Mouse (Mus musculus) cerebral cortex, adult 2 months (tissue): Measurements from ENCODE around the gene Zdhhc20.

ENCODE experiments used
- WGBS: fragments of 180-500 bp; shearing (Covaris S2); methylation state at CpG from one replicate; pipeline ENCODE4 v1.1.7; 2018; 5-methylcytosine and 5-hydroxymethylcytosine counted together

Gene Zdhhc20

GRCm38 (mm10) chr14:57890011-57890842 lies at the start of gene Zdhhc20:
Gene Zdhhc20 (minus strand): TSS chr14:57890276.
- 2% methylated on average over 62 of the region's 65 CpGs for WGBS

DNA sequence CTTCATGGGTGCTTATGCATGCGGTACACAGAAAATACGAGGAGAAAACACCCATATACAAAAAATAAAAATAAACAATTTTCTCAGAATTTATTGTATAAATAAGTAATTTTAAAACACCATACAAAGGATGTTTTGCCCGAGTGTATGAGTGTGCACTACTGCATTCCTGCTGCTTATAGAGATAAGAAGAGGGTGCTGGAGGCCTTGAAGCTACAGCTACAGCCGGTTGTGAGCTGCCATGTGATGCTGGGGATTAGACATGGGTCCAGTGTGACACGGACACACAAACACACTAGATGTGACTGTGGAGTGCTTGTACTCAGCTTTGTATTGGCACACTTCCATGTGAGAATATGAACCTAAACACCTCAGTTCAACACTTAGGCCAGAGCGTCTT lies 47.2 kb upstream of the Zdhhc20 start:
- 97% methylated on average over 6 of the region's 6 CpGs for WGBS

GRCm38 (mm10) chr14:57934666-57935065 lies 44.6 kb upstream of the Zdhhc20 start:
- 96% methylated on average over 13 of the region's 13 CpGs for WGBS

GRCm38 (mm10) chr14:57933608-57934007 lies 43.5 kb upstream of the Zdhhc20 start:
- 95% methylated on average over 7 of the region's 7 CpGs for WGBS

- 78% methylated on average over 7 of the region's 7 CpGs for WGBS
Measured at GRCm38 (mm10) chr14:57932881-57933443, 42.9 kb upstream of the Zdhhc20 start.

- 49% methylated on average over 10 of the region's 10 CpGs for WGBS
Measured at GRCm38 (mm10) chr14:57921428-57922131, 31.5 kb upstream of the Zdhhc20 start.

- WGBS, result 51% methylated on average over 18 of the region's 18 CpGs
Measured at GRCm38 (mm10) chr14:57920568-57921310, 30.7 kb upstream of the Zdhhc20 start.

DNA sequence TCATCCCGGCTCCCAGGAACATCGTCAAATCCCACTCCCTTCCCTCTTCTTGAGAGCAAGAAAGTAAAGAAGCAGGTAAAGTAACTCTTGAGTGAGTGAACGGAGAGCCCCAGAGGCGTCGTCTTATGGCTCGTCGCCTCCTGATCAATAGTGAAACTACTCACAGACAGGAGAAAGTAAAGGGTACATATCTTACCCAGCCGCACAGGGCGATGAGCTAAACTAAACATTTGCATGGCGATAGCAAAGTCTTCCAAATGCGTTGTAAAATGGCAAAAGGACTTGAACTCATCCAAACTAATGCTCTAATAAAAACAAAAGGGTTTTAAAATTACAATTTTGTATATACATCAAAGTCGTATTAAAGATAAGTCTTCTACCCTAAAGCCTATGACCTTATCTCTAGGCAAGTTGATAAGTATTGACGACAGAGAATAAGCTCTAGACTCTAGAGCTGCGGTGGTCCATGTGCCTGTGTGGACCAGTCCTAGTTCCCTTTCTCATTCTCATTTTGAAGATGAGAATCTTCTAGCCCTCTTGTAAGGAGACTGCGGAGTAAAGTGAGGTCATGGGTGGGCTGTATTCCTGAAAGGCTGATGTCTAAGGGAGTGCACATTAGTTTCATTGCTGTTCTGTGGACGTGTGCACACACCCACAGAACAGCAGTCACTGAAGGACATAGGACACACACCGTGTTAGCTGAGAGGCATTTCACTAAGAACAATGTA lies 29.2 kb upstream of the Zdhhc20 start:
- 94% methylated on average over 17 of the region's 17 CpGs for WGBS

DNA sequence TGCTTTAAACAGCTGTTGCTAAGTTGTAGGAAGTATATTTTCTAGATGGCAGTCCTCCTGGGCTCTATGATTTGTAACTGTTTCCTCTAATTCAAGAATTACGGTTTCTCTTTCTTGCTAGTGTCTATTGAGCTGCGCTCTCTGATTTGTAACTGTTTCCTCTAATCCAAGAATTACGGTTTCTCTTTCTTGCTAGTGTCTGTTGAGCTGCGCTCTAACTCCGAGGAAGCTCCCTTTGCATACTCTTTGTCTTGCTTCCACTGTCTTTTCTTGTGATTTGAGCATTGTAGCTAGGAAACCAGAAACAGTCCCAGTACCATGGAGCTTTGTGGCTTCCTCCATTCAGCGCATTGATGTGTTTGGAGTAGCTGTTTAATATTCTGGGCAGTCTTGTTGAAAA lies 25.3 kb upstream of the Zdhhc20 start:
- 78% methylated on average over 6 of the region's 6 CpGs for WGBS

DNA sequence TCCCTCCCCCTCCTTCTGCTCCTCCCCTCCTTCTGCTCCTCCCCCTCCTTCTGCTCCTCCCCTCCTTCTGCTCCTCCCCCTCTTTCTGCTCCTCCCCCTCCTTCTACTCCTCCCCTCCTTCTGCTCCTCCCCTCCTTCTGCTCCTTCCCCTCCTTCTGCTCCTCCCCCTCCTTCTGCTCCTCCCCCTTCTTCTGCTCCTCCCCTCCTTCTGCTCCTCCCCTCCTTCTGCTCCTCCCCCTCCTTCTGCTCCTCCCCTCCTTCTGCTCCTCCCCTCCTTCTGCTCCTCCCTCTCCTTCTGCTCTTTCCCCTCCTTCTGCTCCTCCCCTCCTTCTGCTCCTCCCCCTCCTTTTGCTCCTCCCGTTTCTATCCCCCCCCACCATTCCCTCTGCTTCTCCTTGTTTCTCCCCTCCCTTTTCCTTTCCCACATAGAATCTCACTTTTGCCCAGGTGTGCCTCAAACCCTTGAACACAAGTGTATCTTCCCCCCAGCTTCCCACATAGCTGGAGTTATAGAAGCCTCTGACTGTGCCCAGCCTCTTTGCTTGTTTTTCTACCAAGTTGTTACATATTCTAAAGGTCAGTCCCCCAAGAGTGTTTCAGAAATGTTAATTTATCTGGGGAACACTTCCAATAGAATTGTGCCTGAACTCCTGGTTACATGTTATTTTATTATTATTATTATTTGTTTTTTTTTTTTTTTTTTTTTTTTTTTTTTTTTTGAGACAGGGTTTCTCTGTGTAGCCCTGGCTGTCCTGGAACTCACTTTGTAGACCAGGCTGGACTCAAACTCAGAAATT lies 22.3 kb upstream of the Zdhhc20 start:
- 38% methylated on average over 1 of the region's 1 CpGs for WGBS

GRCm38 (mm10) chr14:57911316-57911715 lies 21.2 kb upstream of the Zdhhc20 start:
- WGBS, result 86% methylated on average over 4 of the region's 4 CpGs

- WGBS, result 15% methylated on average over 26 of the region's 26 CpGs
Measured at GRCm38 (mm10) chr14:57910501-57911068, 20.5 kb upstream of the Zdhhc20 start.

DNA sequence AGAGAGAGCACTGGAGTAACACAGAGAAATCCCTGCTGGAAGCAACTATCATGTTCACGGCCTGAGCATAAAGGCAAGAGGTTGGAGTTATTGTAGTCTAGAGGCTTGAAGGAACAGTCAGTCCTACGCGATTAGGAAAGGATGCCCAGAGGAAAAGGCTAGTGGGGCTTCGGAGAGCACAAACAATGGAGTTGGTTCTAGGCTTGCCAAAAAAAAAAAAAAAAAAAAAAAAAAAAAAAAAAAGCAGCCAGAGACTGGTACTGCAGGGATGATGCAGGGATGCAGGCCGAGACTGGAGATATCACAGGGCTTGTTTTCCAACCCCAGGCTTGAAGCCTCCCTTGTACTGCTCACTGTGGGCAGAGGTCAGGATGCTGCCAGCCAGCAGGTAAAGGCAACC lies 19.2 kb upstream of the Zdhhc20 start:
- 58% methylated on average over 5 of the region's 5 CpGs for WGBS

GRCm38 (mm10) chr14:57908431-57908830 lies 18.4 kb upstream of the Zdhhc20 start:
- WGBS, result 64% methylated on average over 2 of the region's 2 CpGs

GRCm38 (mm10) chr14:57901998-57902397 lies 11.9 kb upstream of the Zdhhc20 start:
- 66% methylated on average over 1 of the region's 1 CpGs for WGBS

- WGBS, result 95% methylated on average over 12 of the region's 12 CpGs
Measured at GRCm38 (mm10) chr14:57896882-57897281, 6.8 kb upstream of the Zdhhc20 start.

DNA sequence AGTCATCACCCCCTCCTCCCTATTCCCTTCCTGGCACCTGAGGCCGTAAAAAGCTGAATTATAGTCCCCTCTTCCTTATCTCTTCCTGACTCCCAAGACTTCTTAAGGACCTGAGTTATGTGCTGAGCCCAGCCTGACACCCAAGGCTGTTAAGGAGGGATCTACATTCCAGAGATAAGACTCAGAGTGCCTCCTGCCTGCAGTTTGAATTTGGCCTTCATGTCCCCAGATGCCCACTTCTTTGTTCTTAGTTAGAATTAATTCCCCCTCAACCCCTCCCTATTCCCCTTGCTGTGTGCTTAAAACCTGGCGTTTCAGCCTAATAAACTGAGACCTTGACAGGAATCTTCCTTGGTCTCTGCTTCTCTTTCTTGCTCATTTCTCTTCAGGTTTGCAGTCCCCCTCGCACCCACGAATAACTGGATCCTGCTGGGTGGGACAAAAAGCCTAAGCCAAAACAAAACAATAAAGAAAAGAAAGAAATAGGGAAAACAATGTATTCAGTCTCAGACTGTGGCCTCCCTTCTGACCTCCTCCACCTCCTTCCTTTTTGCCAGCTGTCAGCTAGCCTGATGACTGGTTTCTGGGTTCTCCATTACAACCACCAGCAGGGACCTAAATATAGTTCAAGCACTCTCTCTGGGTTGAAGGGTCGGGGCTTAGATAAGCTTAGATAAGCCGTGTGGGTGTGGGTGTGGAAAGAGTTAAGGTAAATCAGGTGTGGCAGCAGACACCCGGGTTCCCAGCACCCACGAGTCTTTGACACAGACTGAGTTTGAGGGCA lies 6.2 kb upstream of the Zdhhc20 start:
- WGBS, result 78% methylated on average over 8 of the region's 8 CpGs

- 79% methylated on average over 2 of the region's 2 CpGs for whole genome bisulfite sequencing
Measured at GRCm38 (mm10) chr14:57894346-57894745, 4.3 kb upstream of the Zdhhc20 start.

GRCm38 (mm10) chr14:57892961-57893360 lies 2.9 kb upstream of the Zdhhc20 start:
- WGBS, result 88% methylated on average over 1 of the region's 1 CpGs
